Mouse (Mus musculus) thymus, postnatal 25 days (tissue): ENCODE data around the gene Slfn9.
"Not testable (repeated sequence)": the region's sequence is repeated elsewhere in the genome, so short reads cannot be mapped to it uniquely, and the experiment has no call there.

Source experiments
- DNase-seq: peaks from one replicate; pipeline ENCODE4 v3.0.0; 2022

Slfn9 gene

DNA sequence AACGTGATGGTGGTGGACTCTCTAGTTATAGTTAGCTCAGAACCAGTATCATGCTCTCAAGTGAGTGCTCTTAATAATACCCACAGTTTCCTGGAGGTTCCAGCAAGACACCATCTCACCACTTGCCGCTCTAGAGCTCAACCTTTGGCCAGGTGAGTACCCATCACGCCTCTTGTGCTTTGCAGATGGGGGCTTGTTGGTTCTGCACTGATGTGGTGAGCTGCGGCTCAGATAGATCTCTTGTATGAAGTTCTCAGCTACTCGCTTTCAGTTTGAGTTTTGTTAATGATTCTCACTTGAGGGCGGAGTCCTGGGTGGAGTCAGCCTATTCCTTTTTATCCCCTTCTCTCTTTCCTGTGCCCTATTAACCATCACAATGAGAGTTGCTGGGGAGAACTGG is 37.0 kb downstream of the Slfn9 start:
- no peak for DNase-seq

DNA sequence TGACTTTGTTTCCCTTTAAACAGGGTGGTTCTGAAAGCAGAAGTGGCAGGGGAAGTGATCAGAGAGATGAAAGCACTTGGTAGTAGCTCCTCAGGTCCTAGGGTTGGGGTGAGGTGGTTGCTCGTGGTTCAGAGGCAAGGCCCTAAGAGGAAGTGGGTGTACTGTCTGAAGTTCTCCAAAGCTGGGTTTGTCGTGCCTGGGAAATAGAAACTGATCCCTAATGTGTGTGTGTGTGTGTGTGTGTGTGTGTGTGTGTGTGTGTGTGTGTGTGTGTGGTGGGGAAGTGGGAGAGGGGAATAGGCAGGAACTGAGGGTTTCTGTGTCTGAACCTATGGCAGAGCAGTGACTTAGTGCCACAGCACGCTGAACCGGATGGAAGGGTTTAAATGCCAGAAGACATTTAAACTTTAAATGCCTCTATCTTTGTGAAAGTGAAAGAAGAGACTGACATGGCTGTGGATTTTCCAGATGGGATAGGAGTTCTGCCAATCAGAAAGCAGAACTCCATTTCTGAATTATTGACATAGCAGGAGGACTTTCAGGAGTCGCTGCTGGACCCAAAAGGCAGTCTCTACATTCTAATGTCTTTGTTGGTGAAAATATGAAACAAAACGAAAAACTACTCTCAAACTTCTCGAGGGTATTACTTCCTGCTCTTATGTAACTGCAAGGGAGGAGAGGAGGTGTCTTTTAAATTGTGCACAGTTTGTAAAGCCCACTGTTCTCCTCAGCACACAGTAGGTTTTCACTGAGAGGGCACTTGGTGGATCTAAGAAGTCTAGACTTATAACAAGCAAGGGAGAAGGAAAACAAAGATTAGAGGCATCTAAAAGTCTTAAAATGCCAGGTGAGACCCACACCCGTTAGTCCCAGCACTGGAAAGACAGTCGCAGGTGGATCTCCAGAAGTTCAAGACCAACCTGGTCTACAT is 38.8 kb downstream of the Slfn9 start:
- peak; percentile 76 for DNase-seq

DNA sequence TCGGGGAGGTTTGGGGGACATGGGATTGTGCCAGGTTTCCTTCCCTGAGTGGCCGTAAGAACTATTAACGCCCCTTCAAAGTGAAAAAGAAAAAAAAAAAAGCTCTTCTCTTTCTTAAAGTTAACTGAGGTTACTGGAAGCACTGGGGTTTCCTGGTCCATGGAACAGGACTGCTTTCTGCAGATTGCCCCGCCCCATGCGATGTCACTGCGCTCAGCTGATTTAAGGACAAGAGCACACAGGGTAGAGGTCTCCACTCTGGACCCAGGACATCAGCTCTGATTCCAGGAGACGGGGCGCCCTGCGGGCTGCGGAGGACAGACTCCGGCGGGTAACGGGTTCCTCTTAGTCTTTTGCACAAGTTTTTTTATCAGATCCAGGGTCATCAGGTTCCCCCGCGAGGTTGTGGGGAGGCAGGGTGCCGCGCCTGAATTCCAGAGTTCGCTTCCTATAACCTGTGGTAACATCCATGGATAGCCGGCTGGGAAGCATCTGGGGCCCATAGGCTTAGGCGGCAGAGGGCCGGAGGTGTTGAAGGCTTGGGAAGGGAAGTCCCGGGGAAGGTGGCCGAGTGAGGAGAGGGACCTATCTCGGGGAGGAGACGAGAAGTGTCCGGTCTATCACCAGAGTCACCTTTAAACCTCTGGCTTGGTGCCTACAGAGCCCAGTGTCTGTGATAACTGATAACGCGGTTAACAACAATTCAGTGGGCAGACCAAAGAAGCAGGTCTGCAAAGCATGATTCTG is 39.6 kb downstream of the Slfn9 start:
- peak; percentile 55 for DNase-seq

DNA sequence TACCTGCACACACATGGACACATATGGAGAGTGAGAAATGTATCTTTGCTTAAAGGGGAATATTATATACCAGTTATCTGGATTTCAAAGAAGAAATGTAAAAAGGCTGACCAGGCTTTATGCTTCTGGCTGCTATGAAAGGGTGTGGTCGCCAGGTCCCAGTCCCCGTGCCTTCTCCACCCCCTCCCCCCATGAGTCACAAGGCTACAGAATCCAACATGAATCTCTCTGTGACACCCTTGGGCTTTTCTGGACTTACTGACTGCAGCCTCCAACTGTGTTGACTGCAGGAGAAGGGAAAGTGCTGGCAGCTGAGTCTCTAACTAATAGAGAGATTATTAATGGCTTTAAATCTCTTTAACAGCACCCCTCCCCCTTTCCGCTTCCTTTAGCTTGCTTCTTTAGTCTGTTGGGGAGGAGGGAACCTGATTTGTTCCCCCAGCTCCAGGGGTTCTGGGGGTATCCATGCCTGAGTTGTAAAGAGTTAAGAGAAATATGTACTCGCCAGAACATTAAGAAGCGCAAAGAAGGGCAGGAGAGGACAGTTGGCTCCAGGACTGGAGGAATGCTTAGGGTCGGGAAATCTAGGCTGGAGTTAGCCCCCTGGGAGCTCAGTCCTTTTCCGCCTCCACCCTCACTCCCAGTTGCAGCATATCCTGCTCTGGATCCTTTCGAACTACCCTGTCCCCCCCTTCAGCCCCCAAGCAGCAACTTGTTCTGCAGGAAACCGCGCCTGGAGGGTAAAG is 40.7 kb downstream of the Slfn9 start, which contains the start of gene Slfn5:
Gene Slfn5 (plus strand): TSS at position 614 of the 746 bp plus-strand sequence.
- no peak for DNase-seq

DNA sequence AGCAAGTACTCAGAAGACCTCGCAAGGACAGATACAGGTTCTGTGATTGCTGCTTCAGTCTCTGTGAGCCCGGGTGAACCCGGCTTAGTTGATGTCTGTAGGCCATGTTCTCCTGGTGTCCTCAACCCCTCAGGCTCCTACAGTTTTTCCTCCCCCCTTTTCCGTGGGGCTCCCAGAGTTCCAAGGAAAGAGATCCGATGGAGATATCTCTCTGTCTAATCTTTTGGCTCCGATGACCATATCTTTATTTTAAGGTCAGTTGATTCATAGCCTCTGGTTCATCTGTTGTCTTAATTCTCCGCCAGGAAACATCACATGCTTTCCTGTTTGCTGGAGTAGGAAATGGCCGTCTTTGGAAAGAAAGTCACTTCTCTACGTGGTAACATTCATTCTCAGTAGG is 42.6 kb downstream of the Slfn9 start:
- no peak for DNase-seq

DNA sequence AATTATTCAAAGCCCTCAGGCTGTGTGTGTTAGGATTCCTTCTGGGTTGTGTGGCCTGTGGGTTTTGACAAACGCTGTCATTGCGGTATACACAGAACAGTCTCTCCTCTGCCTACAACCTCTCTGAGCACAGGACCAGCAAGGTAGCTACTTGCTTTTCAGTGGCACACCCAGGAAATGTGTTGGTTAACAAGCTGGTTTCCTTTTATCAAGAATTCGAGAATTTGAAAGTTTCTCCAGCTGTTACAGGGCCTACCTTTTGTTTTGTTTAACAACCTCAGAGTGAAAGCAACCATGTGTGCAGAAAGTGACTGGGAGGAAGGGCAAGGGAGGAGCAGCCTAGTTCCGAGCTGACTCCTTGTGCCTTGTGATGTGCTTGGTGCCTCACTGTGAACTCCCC is 44.2 kb downstream of the Slfn9 start:
- DNase-seq, result peak; percentile 62

DNA sequence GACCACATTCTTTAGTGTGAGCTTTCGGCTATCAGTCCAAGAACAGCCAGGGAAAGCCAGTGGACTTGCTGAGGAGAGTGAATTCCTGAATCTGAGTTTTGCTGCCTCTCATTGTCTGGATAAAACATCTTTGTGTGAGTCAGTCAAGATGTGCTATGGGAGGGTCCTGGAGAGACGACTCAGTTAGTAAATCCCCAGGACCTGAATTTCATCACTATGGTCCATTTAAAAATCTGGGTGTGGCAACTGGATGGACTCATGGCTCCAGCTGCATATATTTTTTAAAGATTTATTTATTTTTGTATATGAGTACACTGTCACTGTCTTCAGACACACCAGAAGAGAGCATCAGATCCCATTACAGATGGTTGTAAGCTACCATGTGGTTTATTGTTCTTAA is 46.0 kb downstream of the Slfn9 start:
- no peak for DNase-seq

DNA sequence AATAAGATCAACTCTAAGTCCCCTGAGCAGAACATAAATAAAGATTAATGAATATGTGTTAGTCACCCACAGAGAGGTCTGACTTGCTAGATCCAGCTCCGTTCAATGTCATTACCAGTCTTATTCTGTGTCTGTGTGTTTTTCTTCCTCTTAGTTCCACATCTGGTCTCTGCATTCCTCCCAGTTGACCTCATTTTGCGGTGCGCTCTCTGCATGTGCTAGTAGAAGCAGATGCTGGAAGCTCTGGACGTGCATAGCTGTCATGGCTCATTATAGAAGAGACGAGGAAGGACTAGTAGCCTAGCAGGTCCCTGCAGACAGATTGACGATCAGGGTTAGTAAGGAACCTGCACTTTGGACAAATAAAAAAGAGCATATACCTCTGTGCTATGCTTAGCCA is 48.3 kb downstream of the Slfn9 start:
- peak; percentile 35 for DNase-seq

DNA sequence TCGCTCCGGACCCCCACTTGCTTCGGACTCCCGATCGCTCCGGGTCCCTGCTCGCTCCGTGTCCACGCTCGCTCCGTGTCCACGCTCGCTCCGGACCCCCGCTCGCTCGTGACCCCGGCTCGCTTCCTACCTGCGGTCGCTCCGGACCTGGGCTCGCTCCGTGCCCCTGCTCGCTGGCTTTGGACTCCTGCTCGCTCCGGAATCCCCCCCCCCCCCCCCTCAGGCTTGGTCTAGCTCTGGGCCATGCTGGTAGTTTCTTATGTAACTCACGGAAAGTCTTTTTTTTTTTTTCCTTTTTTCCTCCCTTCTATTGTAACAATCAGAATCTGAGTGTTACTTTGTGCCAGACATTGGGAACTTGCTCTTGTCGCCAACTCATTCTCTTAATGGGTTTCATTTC is 58.4 kb downstream of the Slfn9 start:
- DNase-seq, result no peak

DNA sequence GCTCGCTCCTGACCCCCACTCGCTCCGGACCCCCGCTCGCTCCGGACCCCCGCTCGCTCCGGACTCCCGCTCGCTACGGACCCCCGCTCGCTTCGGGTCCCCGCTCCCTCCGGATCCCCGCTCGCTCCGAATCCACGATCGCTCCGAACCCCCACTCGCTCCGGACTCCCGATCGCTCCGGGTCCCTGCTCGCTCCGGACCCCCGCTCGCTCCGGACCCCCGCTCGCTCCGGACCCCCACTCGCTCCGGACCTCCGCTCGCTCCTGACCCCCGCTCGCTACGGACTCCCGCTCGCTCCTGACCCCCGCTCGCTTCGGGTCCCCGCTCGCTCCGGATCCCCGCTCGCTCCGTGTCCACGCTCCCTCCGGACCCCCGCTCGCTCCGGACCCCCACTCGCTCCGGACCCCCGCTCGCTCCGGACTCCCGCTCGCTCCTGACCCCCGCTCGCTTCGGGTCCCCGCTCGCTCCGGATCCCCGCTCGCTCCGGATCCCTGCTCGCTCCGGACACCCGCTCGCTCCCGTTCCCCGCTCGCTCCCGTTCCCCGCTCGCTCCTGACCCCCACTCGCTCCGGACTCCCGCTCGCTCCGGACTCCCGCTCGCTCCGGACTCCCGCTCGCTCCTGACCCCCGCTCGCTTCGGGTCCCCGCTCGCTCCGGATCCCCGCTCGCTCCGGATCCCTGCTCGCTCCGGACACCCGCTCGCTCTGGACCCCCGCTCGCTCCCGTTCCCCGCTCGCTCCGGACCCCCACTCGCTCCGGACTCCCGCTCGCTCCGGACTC is 59.8 kb downstream of the Slfn9 start:
- DNase-seq, result not testable (repeated sequence)

DNA sequence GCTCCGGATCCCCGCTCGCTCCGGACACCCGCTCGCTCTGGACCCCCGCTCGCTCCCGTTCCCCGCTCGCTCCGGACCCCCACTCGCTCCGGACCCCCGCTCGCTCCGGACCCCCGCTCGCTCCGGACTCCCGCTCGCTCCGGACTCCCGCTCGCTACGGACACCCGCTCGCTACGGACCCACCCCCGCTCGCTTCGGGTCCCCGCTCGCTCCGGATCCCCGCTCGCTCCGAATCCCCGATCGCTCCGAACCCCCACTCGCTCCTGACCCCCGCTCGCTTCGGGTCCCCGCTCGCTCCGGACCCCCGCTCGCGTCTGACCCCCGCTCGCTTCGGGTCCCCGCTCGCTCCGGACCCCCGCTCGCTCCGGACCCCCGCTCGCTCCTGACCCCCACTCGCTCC is 60.5 kb downstream of the Slfn9 start:
- DNase-seq, result not testable (repeated sequence)

DNA sequence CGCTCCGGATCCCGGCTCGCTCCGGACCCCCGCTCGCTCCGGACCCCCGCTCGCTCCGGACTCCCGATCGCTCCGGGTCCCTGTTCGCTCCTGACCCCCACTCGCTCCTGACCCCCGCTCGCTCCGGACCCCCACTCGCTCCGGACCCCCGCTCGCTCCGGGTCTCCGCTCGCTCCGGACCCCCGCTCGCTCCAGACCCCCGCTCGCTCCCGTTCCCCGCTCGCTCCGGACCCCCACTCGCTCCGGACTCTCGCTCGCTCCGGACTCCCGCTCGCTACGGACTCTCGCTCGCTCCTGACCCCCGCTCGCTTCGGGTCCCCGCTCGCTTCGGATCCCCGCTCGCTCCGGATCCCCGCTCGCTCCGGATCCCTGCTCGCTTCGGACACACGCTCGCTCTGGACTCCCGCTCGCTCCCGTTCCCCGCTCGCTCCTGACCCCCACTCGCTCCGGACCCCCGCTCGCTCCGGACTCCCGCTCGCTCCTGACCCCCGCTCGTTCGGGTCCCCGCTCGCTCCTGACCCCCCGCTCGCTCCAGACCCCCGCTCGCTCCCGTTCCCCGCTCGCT is 61.2 kb downstream of the Slfn9 start:
- not testable (repeated sequence) for DNase-seq

DNA sequence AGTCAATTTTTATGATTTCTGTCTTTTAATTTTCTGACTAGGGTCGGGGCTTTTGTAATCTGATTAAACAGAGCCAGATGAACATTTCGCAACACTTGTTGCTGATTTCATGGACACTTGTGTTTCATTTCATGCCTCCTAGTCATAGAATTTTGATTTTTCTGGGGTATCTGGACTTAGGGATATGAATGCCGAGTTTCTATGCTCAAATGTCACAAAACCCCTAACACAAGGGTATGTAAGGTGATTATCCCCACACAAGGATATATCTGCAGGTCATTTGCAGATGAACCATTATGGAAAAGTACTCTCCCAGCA is 62.0 kb downstream of the Slfn9 start:
- no peak for DNase-seq

DNA sequence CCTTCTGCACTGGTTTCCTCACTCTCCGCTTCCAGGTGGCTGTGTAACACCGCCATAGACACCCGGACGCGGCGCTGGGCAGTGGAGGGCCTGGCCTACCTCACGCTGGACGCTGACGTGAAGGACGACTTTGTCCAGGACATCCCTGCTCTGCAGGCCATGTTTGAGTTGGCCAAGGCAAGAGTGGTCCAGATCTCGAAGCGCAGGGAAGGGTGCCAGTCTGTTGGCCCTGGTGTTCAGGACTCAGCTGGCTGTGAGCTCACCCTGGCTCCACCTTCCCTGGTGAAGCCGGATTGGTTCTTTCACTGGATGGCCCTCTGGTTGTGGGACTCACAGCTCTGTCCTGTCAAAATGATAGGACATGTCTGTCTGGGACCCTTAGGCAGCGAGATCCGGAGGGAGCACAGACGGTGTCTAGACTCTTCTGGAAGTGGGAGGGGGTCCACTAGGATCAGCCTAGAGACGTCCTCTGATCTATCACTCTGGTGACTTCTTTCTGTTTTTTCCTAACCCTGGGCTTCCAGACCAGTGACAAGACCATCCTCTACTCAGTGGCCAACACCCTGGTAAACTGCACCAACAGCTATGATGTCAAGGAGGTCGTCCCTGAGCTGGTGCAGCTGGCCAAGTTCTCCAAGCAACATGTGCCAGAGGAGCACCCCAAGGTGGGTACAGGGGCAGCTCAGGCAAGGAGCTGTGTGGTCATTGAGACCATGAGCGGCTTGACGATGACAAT is 62.6 kb downstream of the Slfn9 start:
- DNase-seq, result no peak
